In the genomic region with DNA sequence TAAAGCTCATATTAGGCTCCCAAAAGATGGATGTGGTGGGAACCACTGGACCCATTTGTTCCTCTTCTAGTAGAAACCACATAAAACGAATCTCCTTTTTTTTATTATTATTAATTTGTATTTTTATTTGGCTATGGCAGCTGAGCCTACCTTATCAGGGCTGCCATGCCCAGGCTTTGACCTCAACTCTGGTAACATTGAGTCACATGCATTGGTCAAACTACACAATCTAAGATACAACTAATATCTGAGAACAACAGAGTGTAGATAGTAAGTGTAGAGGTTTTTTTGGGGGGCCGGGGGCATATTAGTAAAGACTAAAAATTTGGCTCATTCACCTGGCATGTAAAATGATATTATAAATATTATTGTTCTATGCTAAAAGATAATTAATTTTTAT, we compare ENCODE assay signal across 16 mouse cellular contexts.
"Had no signal": no experiment of that assay in that cellular context is flagged by ENCODE, and none has a peak within 500 bp of the region (broad histone marks: within the 10 kb centered on the region; RNA-seq: fewer than 3 reads in every experiment).

No protein-coding gene starts in this region.

- H3K4me3 ChIP-seq: midbrain, embryonic 10.5 days; midbrain, embryonic 12.5 days; neural tube, embryonic 12.5 days; stomach, embryonic 15.5 days had no signal

- H3K27me3 ChIP-seq: midbrain, embryonic 12.5 days; neural tube, embryonic 12.5 days; stomach, embryonic 15.5 days had no signal

- H3K9me3 ChIP-seq: midbrain, embryonic 10.5 days; midbrain, embryonic 12.5 days; neural tube, embryonic 12.5 days; stomach, embryonic 15.5 days had no signal

- H3K36me3 ChIP-seq: midbrain, embryonic 10.5 days; midbrain, embryonic 12.5 days; neural tube, embryonic 12.5 days; stomach, embryonic 15.5 days had no signal

- H3K4me1 ChIP-seq: midbrain, embryonic 10.5 days; midbrain, embryonic 12.5 days; neural tube, embryonic 12.5 days; stomach, embryonic 15.5 days had no signal

- DNase-seq: lung, adult 18-20 months; lung, embryonic 14.5 days; lung, postnatal 10 days; lung, postnatal 4 days; midbrain, embryonic 14.5 days; retina, postnatal 1 day; right cerebral cortex, postnatal 25 days; right cerebral cortex, postnatal 4 days; thymus, adult 2 months; thymus, postnatal 25 days; thymus, postnatal 4 days had no signal

- H3K27ac ChIP-seq: midbrain, embryonic 10.5 days; midbrain, embryonic 12.5 days; neural tube, embryonic 12.5 days; stomach, embryonic 15.5 days; stomach, postnatal 0 days had no signal

- H3K9ac ChIP-seq: lung, embryonic 14.5 days; midbrain, embryonic 12.5 days; neural tube, embryonic 12.5 days; stomach, embryonic 15.5 days had no signal
